Mouse (Mus musculus) gastrocnemius, postnatal 10 days (tissue): Measurements from ENCODE around the gene Fyb2. TPM values are rescaled to one million over a fixed set of nuclear protein-coding genes. Genes with fewer than 3 reads are reported as not detected.
"Not testable (repeated sequence)": the region's sequence is repeated elsewhere in the genome, so short reads cannot be mapped to it uniquely, and the experiment has no call there.

Experiments
- DNase-seq: peaks from one replicate; pipeline ENCODE4 v3.0.0; 2021; ENCODE audit warnings: mixed read lengths
- total RNA-seq, 2 experiments: library from RNA; stranded (reverse); gene quantifications; 2 replicates each; pipeline ENCODE4 v1.2.3; 2021

The Fyb2 gene
- total RNA-seq, 2 experiments from 2014 or later, result 0.12 TPM; not detected in 1

GRCm38 (mm10) chr4:104939535-104939934 is 26.3 kb downstream of the Fyb2 start:
- no peak for DNase-seq

GRCm38 (mm10) chr4:104941895-104942294 is 28.6 kb downstream of the Fyb2 start:
- DNase-seq, result no peak

GRCm38 (mm10) chr4:104944482-104944881 is 31.2 kb downstream of the Fyb2 start:
- no peak for DNase-seq

- DNase-seq, result no peak
Measured at GRCm38 (mm10) chr4:104948886-104949285, 35.6 kb downstream of the Fyb2 start.

- no peak for DNase-seq
Measured at GRCm38 (mm10) chr4:104949304-104949703, 36.0 kb downstream of the Fyb2 start.

- DNase-seq, result no peak
Measured at GRCm38 (mm10) chr4:104951280-104951878, 38.1 kb downstream of the Fyb2 start.

GRCm38 (mm10) chr4:104956691-104957090 is 43.4 kb downstream of the Fyb2 start:
- no peak for DNase-seq

GRCm38 (mm10) chr4:104961431-104961830 is 48.2 kb downstream of the Fyb2 start:
- no peak for DNase-seq

GRCm38 (mm10) chr4:104972606-104973005 is 59.4 kb downstream of the Fyb2 start:
- DNase-seq, result no peak

- DNase-seq, result no peak
Measured at GRCm38 (mm10) chr4:104975162-104975830, 62.0 kb downstream of the Fyb2 start.

- DNase-seq, result no peak
Measured at GRCm38 (mm10) chr4:104985960-104986632, 72.8 kb downstream of the Fyb2 start.

GRCm38 (mm10) chr4:104987631-104988030 is 74.4 kb downstream of the Fyb2 start:
- no peak for DNase-seq

GRCm38 (mm10) chr4:104988102-104988501 is 74.8 kb downstream of the Fyb2 start:
- DNase-seq, result no peak

- DNase-seq, result no peak
Measured at GRCm38 (mm10) chr4:104988709-104989108, 75.5 kb downstream of the Fyb2 start.

GRCm38 (mm10) chr4:104990016-104990415 is 76.8 kb downstream of the Fyb2 start:
- DNase-seq, result no peak

GRCm38 (mm10) chr4:104990686-104991085 is 77.4 kb downstream of the Fyb2 start:
- DNase-seq, result no peak

- no peak for DNase-seq
Measured at GRCm38 (mm10) chr4:104992271-104992670, 79.0 kb downstream of the Fyb2 start.

GRCm38 (mm10) chr4:104993140-104993874 is 80.1 kb downstream of the Fyb2 start:
- no peak for DNase-seq

- DNase-seq, result no peak
Measured at GRCm38 (mm10) chr4:104999702-105000101, 86.4 kb downstream of the Fyb2 start.

GRCm38 (mm10) chr4:105001736-105002135 is 88.5 kb downstream of the Fyb2 start:
- no peak for DNase-seq

- DNase-seq, result no peak
Measured at GRCm38 (mm10) chr4:105004135-105004534, 90.9 kb downstream of the Fyb2 start.

- DNase-seq, result not testable (repeated sequence)
Measured at GRCm38 (mm10) chr4:105004649-105005048, 91.4 kb downstream of the Fyb2 start.
